Mouse (Mus musculus): ENCODE measurements around the gene Bud13.
A peak's percentile ranks its signal among the peaks of the same experiment; 100 is the strongest.
"Not testable (repeated sequence)": the region's sequence is repeated elsewhere in the genome, so short reads cannot be mapped to it uniquely, and the experiment has no call there.

Gene Bud13

DNA sequence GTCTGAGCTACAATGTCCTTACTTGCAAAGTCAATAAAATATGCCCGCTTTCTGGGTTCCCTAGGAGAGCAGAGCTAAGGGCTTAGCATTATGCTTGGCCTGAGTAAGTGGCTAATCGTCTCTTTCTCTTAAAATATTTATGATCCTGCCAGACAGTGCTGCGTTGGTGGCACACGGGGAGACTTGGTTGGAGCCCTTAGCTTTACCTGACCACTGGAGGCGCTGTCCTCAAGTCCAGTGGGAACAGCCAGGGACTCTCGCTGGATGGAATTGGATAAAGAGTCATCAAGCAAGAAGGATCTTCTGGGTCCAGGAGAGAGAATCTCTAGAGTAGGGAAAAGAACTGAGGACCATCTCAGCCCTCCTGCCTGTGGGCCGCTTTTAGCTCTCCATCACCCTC lies 26.3 kb downstream of the Bud13 start:
- DNase-seq: no peak

GRCm38 (mm10) chr9:46314507-46314906 lies 31.7 kb downstream of the Bud13 start:
- peak; percentile 16 to 49 for DNase-seq

DNA sequence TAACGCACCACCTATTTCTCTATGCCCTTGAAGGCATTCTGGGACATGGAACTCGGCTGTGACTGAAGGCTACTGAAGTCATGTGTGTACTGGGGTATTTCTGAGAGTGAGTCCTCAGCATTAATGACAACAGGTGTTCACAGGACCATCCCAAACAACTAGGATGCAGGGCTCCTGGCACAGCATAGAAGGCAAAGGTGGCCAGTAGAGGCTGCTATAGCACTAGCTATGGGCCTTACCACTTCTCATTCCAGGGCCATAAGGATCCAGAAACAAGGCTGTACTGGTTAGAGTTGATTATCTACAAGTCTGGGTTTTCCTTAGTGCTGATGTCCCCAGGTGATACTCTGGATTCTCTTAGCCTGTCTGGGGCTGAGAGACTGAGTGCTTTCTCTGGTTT lies 32.1 kb downstream of the Bud13 start:
- no peak for DNase-seq

GRCm38 (mm10) chr9:46315807-46316365 lies 33.1 kb downstream of the Bud13 start:
- no peak for DNase-seq

GRCm38 (mm10) chr9:46316388-46316787 lies 33.6 kb downstream of the Bud13 start:
- DNase-seq: no peak

- DNase-seq: no peak
Measured at GRCm38 (mm10) chr9:46316909-46317308, 34.1 kb downstream of the Bud13 start.

- DNase-seq: no peak
Measured at GRCm38 (mm10) chr9:46317957-46318356, 35.1 kb downstream of the Bud13 start.

DNA sequence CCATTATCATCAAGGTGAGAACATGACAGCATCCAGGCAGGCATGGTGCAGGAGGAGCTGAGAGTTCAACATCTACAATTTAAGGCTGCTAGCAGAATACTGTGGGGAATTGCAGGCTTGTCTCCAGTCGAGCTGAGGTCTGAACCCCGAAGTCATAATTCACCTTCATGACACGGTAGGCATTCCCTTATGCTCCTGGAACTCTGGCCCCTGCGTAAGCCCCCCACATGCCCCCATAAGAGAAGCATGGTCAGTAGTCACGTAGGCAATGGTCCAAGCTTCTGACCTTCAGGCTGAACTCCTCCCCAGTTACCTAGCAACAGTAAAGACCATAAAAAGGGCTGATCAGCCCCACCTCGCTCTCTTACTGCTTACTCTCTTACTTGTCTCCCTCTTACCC lies 37.1 kb downstream of the Bud13 start, which contains the start of gene 4931429L15Rik:
TSS of gene 4931429L15Rik (minus strand) at position 101 of the 400 bp plus-strand sequence.
- DNase-seq: not testable (repeated sequence)

GRCm38 (mm10) chr9:46320461-46320860 lies 37.7 kb downstream of the Bud13 start:
- DNase-seq: no peak

- no peak for DNase-seq
Measured at GRCm38 (mm10) chr9:46326694-46327405, 44.0 kb downstream of the Bud13 start.

DNA sequence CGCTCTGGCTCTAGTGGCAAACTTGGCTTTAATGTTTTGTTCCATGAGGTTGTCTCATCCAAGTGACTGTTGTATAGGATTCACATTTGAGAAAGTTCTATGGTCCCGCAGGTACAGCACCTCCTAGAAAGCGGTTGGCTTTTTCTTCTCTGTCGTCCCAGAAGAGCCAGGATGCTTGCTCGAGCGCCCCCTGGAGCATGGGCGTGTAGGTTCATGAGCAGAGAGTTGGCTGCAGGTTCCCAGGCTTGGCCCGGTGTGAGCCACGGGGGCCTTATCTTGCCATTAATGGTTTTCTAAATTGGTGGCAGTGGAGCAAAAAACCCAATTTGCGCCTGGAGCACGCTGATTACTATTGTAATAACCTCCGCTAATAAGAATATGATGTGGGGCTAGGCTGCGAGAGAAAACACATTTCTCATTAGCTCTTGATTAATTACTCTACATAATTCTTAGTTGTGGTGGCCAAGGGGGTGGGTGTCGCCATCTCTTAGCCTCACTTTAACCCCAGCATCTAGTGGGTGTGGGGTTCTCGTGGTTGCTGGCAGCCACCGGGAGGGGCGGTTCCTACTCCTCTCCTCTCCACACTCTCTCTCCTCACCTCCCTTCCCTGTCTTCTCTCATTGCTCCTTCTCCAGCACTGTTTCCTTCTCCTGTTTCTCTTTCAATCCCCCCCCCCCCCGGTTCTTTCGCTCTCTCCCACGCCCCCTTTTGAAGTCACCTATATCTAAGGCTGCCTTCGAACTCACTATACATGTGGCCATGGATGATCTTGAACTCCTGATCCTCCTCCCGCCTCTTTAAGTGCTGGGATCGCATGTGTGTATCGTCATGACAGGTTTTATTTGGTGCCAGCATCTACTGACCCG lies 45.1 kb downstream of the Bud13 start:
- DNase-seq: no peak

GRCm38 (mm10) chr9:46328572-46329249 lies 45.9 kb downstream of the Bud13 start:
- no peak for DNase-seq

DNA sequence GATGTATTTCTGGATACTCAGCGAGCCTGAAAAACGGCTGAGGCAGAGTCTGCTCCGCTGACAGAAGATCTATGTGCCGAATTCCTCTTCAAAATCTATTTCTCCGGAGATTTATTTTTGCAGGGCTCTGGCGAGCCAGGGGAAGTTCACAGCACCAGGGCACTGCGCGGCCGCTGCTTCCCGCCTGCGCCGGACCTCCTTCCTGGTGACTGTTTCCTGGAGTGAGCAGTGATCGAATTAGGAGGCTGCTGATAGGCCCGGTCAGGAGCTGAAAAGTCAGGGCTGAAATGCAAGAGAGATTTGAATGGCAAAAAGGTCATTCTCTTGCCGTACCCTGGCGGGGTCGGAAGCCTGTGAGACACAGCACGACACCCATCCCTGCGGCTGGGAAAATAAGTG lies 46.4 kb downstream of the Bud13 start:
- DNase-seq: no peak

DNA sequence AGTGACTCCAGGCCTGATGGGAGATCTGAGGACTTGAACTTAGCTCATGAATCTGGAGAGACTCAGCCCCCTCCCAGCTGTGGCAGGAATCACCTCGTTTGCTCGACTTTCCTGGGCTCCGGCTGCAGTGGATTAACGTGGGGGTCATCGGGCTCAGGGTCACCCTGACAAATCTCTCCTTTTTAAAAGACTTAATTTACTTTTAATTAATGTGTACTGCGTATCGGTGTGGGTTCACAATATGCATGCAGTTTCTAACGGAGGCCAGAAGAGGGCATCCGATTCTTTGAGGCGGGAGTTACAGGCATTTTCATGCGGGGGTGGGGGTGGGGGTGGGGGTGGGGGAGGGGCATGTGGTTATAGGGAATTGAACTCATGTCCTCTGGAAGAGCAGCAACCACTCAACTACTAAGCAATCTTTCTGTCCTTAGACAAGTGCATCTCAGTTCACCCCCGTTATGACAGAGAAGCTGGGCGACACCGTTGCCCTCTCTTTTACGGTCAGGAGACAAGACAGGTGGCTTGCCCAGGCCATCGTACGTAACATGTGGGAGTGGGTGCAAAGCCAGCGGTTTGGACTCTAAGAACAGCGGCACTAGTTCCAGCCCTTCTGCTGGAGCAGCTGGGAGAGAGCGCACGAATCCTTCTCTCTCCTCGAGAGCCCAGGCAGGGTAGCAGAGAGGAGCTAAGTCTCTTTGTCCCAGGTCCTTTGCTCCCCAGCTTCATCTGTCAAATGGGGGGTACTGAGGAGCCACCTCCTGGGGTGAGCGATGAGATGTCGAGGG lies 47.2 kb downstream of the Bud13 start:
- DNase-seq: no peak

- no peak for DNase-seq
Measured at GRCm38 (mm10) chr9:46330586-46330895, 47.7 kb downstream of the Bud13 start.

DNA sequence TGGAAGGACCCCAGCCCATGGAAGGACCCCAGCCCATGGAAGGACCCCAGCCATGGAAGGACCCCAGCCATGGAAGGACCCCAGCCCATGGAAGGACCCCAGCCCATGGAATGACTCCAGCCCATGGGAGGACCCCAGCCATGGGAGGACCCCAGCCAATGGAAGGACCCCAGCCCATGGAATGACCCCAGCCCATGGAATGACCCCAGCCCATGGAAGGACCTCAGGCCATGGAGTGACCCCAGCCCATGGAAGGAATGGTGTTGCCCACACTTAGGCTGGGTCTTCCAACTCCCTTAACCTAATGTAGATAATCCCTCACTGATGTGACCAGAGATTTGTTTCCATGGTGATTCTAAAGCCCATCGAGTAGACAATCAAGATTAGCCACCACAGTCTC lies 48.5 kb downstream of the Bud13 start:
- no peak for DNase-seq

DNA sequence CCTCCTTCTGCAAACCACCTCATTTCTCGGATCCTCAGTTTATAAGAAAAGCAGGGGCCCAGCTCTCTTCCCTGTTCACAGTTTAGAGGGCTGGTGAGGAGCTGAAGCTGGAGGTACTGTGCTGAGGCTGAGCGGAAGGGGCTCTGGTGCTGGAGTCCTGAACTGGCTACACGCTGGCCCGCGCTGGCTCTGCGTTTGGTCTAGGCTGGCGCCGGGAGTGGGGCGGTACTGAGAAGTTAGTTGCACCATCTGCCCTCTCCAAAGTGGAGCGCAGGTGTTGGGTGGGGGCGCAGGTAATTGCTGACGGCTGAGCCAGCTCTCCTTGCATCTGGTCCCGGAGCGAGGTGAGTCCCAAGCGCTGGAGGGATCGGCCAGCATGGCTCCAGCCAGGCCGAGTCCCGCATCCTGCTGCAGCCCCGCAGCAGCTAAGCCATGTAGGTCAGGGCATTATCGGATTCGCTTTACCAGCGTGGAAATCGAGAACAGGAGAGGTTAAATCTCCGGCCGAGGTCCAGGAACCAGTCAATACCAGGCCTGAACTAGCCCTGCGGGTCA lies 51.7 kb downstream of the Bud13 start:
- DNase-seq: no peak

DNA sequence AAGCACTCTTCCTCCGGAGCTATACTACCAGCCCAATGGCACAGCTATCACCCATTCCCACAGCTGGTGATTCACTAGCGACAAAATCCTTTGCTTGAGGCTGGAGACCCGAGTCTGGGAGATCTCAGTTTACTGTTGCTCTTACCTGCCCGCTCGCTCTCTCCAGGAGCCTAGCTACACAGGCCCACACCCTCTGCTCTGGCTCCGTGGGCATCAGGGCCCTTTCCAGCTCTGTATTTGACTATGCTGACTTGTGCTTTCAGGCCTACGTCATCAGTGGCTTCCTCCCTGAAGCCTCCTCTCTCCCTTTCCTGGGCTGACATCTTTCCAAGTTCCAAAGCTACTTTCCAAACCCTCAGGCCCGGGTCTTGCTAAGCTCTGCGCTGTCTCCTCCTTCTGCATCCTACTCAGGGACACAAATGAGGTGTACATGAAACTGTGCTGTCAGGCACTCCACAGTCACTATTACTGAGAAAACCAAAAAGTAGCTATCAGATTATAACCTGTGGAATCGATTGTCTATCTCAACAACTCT lies 52.7 kb downstream of the Bud13 start:
- DNase-seq: no peak

- not testable (repeated sequence) for DNase-seq
Measured at GRCm38 (mm10) chr9:46336294-46336693, 53.5 kb downstream of the Bud13 start.

DNA sequence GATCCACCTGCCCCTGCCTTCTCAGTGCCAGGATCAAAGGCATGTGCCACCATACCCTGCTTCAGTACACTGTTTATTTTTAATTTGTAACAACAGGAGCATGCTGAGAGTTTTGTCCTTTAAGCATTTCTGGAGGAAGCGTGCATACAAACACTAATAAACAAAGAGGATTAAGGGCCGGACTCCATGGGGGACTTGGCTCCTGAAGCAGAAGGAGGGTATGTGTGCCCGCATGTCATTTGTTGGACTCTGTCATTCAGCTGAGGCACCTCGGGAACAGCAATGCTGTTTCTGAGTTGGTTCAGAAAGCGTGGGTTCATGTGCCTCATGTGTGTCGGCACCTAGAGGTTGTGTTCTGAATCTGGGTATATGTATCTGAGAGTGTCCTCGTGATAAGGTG lies 54.5 kb downstream of the Bud13 start:
- DNase-seq: no peak

DNA sequence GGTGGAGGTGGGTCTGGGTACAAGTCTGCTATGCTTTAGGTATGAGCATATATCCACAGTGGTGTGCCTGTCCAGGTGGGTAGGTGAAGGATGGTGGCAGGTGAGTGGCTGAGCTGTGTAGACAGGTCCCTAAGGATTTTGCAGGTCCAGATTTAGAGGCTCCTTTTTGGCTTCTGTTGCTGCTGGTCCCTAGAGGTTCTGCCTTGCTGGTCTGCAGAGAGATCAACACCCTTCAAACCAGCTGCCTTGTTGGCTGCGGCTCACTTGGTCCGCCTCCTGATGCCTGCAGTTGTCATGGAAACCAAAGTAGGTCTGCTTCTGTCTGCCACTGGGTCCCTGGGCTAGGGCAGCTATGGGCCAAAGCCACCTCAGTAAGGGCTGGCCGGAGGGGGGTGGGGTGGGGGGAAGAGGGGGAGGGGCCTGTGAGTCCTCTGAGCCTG lies 55.1 kb downstream of the Bud13 start:
- no peak for DNase-seq

GRCm38 (mm10) chr9:46338384-46338783 lies 55.6 kb downstream of the Bud13 start:
- no peak for DNase-seq
